Mouse (Mus musculus) midbrain, embryonic 15.5 days (tissue): Measurements from ENCODE around the gene Ptprg. TPM values are rescaled to one million over a fixed set of nuclear protein-coding genes. Genes with fewer than 3 reads are reported as not detected.

Experiments used
- ATAC-seq: fragments of 200-750 bp; cut with Nextera tagmentation; replicated peaks from 2 replicates; pipeline ENCODE4 v1.8.0; 2017; ENCODE audit warnings: moderate TSS enrichment
- H3K27ac ChIP-seq: fragments of 300-500 bp; sonication (generic); 2 replicates; pipeline ENCODE4 v1.5.1; 2015; ENCODE audit warnings: mild to moderate bottlenecking, inconsistent platforms
- H3K27me3 ChIP-seq: fragments of 300-500 bp; sonication (generic); replicated peaks from 2 replicates; pipeline ENCODE4 v1.6.1; 2015; ENCODE audit warnings: inconsistent platforms
- H3K36me3 ChIP-seq: fragments of 300-500 bp; sonication (generic); replicated peaks from 2 replicates; pipeline ENCODE4 v1.6.1; 2015; ENCODE audit warnings: inconsistent platforms
- H3K4me1 ChIP-seq: fragments of 300-500 bp; sonication (generic); 2 replicates; pipeline ENCODE4 v1.6.1; 2015; ENCODE audit warnings: inconsistent platforms
- H3K4me2 ChIP-seq: fragments of 300-500 bp; sonication (generic); 2 replicates; pipeline ENCODE4 v1.6.1; 2015; ENCODE audit warnings: inconsistent platforms, mild to moderate bottlenecking, moderate library complexity
- H3K4me3 ChIP-seq: fragments of 300-500 bp; sonication (generic); 2 replicates; pipeline ENCODE4 v1.5.1; 2015; ENCODE audit warnings: mild to moderate bottlenecking, inconsistent platforms
- H3K9ac ChIP-seq: fragments of 300-500 bp; sonication (generic); 2 replicates; pipeline ENCODE4 v1.6.1; 2015; ENCODE audit warnings: mild to moderate bottlenecking, inconsistent platforms
- H3K9me3 ChIP-seq: fragments of 300-500 bp; sonication (generic); 2 replicates; pipeline ENCODE4 v1.6.1; 2016; ENCODE audit warnings: inconsistent platforms
- WGBS: fragments of 180-500 bp; shearing (Covaris S2); methylation state at CpG from one replicate; pipeline ENCODE4 v1.1.7; 2015; ENCODE audit warnings: mixed read lengths; 5-methylcytosine and 5-hydroxymethylcytosine counted together
- polyA plus RNA-seq: library from polyadenylated mRNA; unstranded; fragments of >200 nt; fragmentation: Nextera tagmentation; extraction: Ambion mirVana; gene quantifications from 2 replicates; pipeline ENCODE4 v1.2.1, GENCODE M21; 2015

Gene Ptprg
- polyA plus RNA-seq, 1 experiment from 2014 or later, result 43.3 TPM

- Histone ChIP-seq H3K27me3 (no peaks in the 10 kb centered on the region), H3K4me2 (no peak overlapping the region), H3K9me3 (no peaks in the 10 kb centered on the region), H3K4me3 (no peak overlapping the region), H3K36me3 (no peaks in the 10 kb centered on the region), H3K4me1 (peaks cover 12% of the 10 kb centered on the region), H3K9ac (no peak overlapping the region), H3K27ac (no peak overlapping the region)
- WGBS, result 97% methylated on average over 3 of the region's 3 CpGs
- ATAC-seq, result no peak
Measured at GRCm38 (mm10) chr14:12145919-12146318, 592.6 kb downstream of the Ptprg start.

GRCm38 (mm10) chr14:12149529-12149928, 596.2 kb downstream of the Ptprg start:
- Histone ChIP-seq H3K4me3 (no peak overlapping the region), H3K4me1 (no peaks in the 10 kb centered on the region), H3K4me2 (no peak overlapping the region), H3K36me3 (no peaks in the 10 kb centered on the region), H3K9ac (no peak overlapping the region), H3K27ac (no peak overlapping the region), H3K27me3 (no peaks in the 10 kb centered on the region), H3K9me3 (no peaks in the 10 kb centered on the region)
- 90% methylated on average over 3 of the region's 3 CpGs for WGBS
- ATAC-seq, result no peak

- Histone ChIP-seq H3K9ac (no peak overlapping the region), H3K4me2 (no peak overlapping the region), H3K4me3 (no peak overlapping the region), H3K27me3 (no peaks in the 10 kb centered on the region), H3K36me3 (no peaks in the 10 kb centered on the region), H3K9me3 (no peaks in the 10 kb centered on the region), H3K27ac (no peak overlapping the region), H3K4me1 (no peaks in the 10 kb centered on the region)
- 55% methylated on average over 3 of the region's 3 CpGs for WGBS
- peak; percentile 86 for ATAC-seq
Measured at GRCm38 (mm10) chr14:12151927-12152326, 598.6 kb downstream of the Ptprg start.

- no peak overlapping the region for H3K4me2 ChIP-seq
- H3K9me3 ChIP-seq, result no peaks in the 10 kb centered on the region
- H3K36me3 ChIP-seq, result no peaks in the 10 kb centered on the region
- 96% methylated on average over 6 of the region's 6 CpGs for WGBS
- H3K4me1 ChIP-seq, result no peaks in the 10 kb centered on the region
- ATAC-seq, result 0 out of 2 replicates have a peak, but pooled peaks have one; percentile 30
- no peak overlapping the region for H3K27ac ChIP-seq
- H3K9ac ChIP-seq, result no peak overlapping the region
- H3K4me3 ChIP-seq, result no peak overlapping the region
- H3K27me3 ChIP-seq, result no peaks in the 10 kb centered on the region
Measured at GRCm38 (mm10) chr14:12152748-12153147, 599.4 kb downstream of the Ptprg start.

- Histone ChIP-seq H3K9me3 (no peaks in the 10 kb centered on the region), H3K27ac (no peak overlapping the region), H3K9ac (no peak overlapping the region), H3K4me2 (no peak overlapping the region), H3K4me3 (no peak overlapping the region), H3K36me3 (no peaks in the 10 kb centered on the region), H3K4me1 (no peaks in the 10 kb centered on the region), H3K27me3 (no peaks in the 10 kb centered on the region)
- 0 out of 2 replicates have a peak, but pooled peaks have one; percentile 31 for ATAC-seq
- WGBS, result 76% methylated on average over 13 of the region's 13 CpGs
Measured at GRCm38 (mm10) chr14:12153599-12153998, 600.3 kb downstream of the Ptprg start.

- Histone ChIP-seq H3K9ac (no peak overlapping the region), H3K4me1 (no peaks in the 10 kb centered on the region), H3K4me3 (no peak overlapping the region), H3K9me3 (no peaks in the 10 kb centered on the region), H3K36me3 (no peaks in the 10 kb centered on the region), H3K27ac (0 out of 2 replicates have a peak overlapping the region, but pooled peaks have one; percentile 18), H3K27me3 (no peaks in the 10 kb centered on the region), H3K4me2 (no peak overlapping the region)
- 80% methylated on average over 14 of the region's 14 CpGs for WGBS
- ATAC-seq, result 0 out of 2 replicates have a peak, but pooled peaks have one; percentile 22
Measured at GRCm38 (mm10) chr14:12161738-12162310, 608.5 kb downstream of the Ptprg start.

GRCm38 (mm10) chr14:12162331-12162854, 609.1 kb downstream of the Ptprg start:
- Histone ChIP-seq H3K36me3 (no peaks in the 10 kb centered on the region), H3K27ac (0 out of 2 replicates have a peak overlapping the region, but pooled peaks have one; percentile 18), H3K4me2 (no peak overlapping the region), H3K9ac (no peak overlapping the region), H3K27me3 (no peaks in the 10 kb centered on the region), H3K9me3 (no peaks in the 10 kb centered on the region), H3K4me3 (no peak overlapping the region), H3K4me1 (no peaks in the 10 kb centered on the region)
- WGBS, result 65% methylated on average over 5 of the region's 5 CpGs
- ATAC-seq, result peak; percentile 43; the same call in 1 of the 2 replicates

GRCm38 (mm10) chr14:12163196-12163595, 609.9 kb downstream of the Ptprg start:
- Histone ChIP-seq H3K4me1 (no peaks in the 10 kb centered on the region), H3K27ac (no peak overlapping the region), H3K27me3 (no peaks in the 10 kb centered on the region), H3K4me3 (no peak overlapping the region), H3K9ac (no peak overlapping the region), H3K9me3 (no peaks in the 10 kb centered on the region), H3K4me2 (no peak overlapping the region), H3K36me3 (no peaks in the 10 kb centered on the region)
- no peak for ATAC-seq
- 71% methylated on average over 4 of the region's 4 CpGs for WGBS

GRCm38 (mm10) chr14:12167215-12167614, 613.9 kb downstream of the Ptprg start:
- Histone ChIP-seq H3K36me3 (no peaks in the 10 kb centered on the region), H3K9me3 (no peaks in the 10 kb centered on the region), H3K4me3 (no peak overlapping the region), H3K27me3 (no peaks in the 10 kb centered on the region), H3K4me1 (no peaks in the 10 kb centered on the region), H3K27ac (no peak overlapping the region), H3K4me2 (no peak overlapping the region), H3K9ac (no peak overlapping the region)
- 84% methylated on average over 4 of the region's 4 CpGs for WGBS
- no peak for ATAC-seq

GRCm38 (mm10) chr14:12167651-12168050, 614.3 kb downstream of the Ptprg start:
- Histone ChIP-seq H3K4me2 (no peak overlapping the region), H3K27me3 (no peaks in the 10 kb centered on the region), H3K9ac (no peak overlapping the region), H3K4me3 (no peak overlapping the region), H3K9me3 (no peaks in the 10 kb centered on the region), H3K36me3 (no peaks in the 10 kb centered on the region), H3K4me1 (no peaks in the 10 kb centered on the region), H3K27ac (no peak overlapping the region)
- no peak for ATAC-seq
- 74% methylated on average over 8 of the region's 8 CpGs for WGBS

GRCm38 (mm10) chr14:12177436-12177835, 624.1 kb downstream of the Ptprg start:
- ATAC-seq, result peak; percentile 86
- 9% methylated on average over 5 of the region's 5 CpGs for WGBS
- Histone ChIP-seq H3K27ac (no peak overlapping the region), H3K4me3 (no peak overlapping the region), H3K9me3 (no peaks in the 10 kb centered on the region), H3K4me1 (peaks cover 11% of the 10 kb centered on the region; the same call in 1 of the 2 replicates), H3K4me2 (no peak overlapping the region), H3K9ac (no peak overlapping the region), H3K27me3 (no peaks in the 10 kb centered on the region), H3K36me3 (no peaks in the 10 kb centered on the region)

- no peak overlapping the region for H3K4me3 ChIP-seq
- WGBS, result 93% methylated on average over 1 of the region's 1 CpGs
- ATAC-seq, result no peak
- H3K27ac ChIP-seq, result no peak overlapping the region
- H3K4me1 ChIP-seq, result peaks cover 11% of the 10 kb centered on the region; the same call in 1 of the 2 replicates
- no peaks in the 10 kb centered on the region for H3K36me3 ChIP-seq
- no peaks in the 10 kb centered on the region for H3K9me3 ChIP-seq
- H3K9ac ChIP-seq, result no peak overlapping the region
- H3K4me2 ChIP-seq, result no peak overlapping the region
- H3K27me3 ChIP-seq, result no peaks in the 10 kb centered on the region
Measured at GRCm38 (mm10) chr14:12178645-12179044, 625.3 kb downstream of the Ptprg start.

GRCm38 (mm10) chr14:12180116-12180515, 626.8 kb downstream of the Ptprg start:
- no peaks in the 10 kb centered on the region for H3K27me3 ChIP-seq
- no peak overlapping the region for H3K4me3 ChIP-seq
- no peak overlapping the region for H3K27ac ChIP-seq
- H3K36me3 ChIP-seq, result no peaks in the 10 kb centered on the region
- H3K9ac ChIP-seq, result no peak overlapping the region
- H3K9me3 ChIP-seq, result no peaks in the 10 kb centered on the region
- 75% methylated on average over 3 of the region's 3 CpGs for WGBS
- peaks cover 17% of the 10 kb centered on the region; the same call in 1 of the 2 replicates for H3K4me1 ChIP-seq
- H3K4me2 ChIP-seq, result no peak overlapping the region
- no peak for ATAC-seq
